Mouse (Mus musculus) C2C12 (cell line): Measurements from ENCODE around the gene Prex1. TPM values are rescaled to one million over a fixed set of nuclear protein-coding genes. Genes with fewer than 3 reads are reported as not detected.

Experiments used
- H3K27me3 ChIP-seq: one replicate; pipeline ENCODE4 v1.6.1; 2011; ENCODE audit not compliant: control insufficient read depth, insufficient read depth, insufficient read length
- H3K36me3 ChIP-seq: one replicate; pipeline ENCODE4 v1.6.1; 2011; ENCODE audit not compliant: control insufficient read depth, insufficient read depth
- H3K4me3 ChIP-seq: one replicate; pipeline ENCODE4 v1.5.1; 2011; ENCODE audit warnings: mild to moderate bottlenecking, control low read depth; ENCODE audit not compliant: poor library complexity, insufficient read depth, severe bottlenecking
- H3K79me2 ChIP-seq: one replicate; pipeline ENCODE4 v1.6.1; 2011; ENCODE audit not compliant: control insufficient read depth, insufficient read depth
- H3K79me3 ChIP-seq: one replicate; pipeline ENCODE4 v1.6.1; 2011; ENCODE audit warnings: low read depth, control low read depth
- H3ac ChIP-seq: one replicate; pipeline ENCODE3; 2011; ENCODE audit warnings: low read depth; ENCODE audit not compliant: control insufficient read depth, insufficient read length
- CEBPB ChIP-seq: IDR thresholded peaks from one replicate; pipeline ENCODE4 v1.6.1; 2011; ENCODE audit warnings: low read depth, mild to moderate bottlenecking, control low read depth, moderate library complexity
- CTCF ChIP-seq: IDR thresholded peaks from one replicate; pipeline ENCODE4 v1.5.1; 2011; ENCODE audit not compliant: control insufficient read depth, insufficient read depth, insufficient read length
- FOSL1 ChIP-seq: IDR thresholded peaks from one replicate; pipeline ENCODE4 v1.8.0; 2011; ENCODE audit warnings: mild to moderate bottlenecking, low read length; ENCODE audit not compliant: poor library complexity, insufficient read depth, severe bottlenecking
- MAX ChIP-seq: IDR thresholded peaks from one replicate; pipeline ENCODE4 v1.6.1; 2011; ENCODE audit warnings: mild to moderate bottlenecking, control low read depth
- MYOD1 ChIP-seq: IDR thresholded peaks from one replicate; pipeline ENCODE4 v1.6.1; 2011; ENCODE audit warnings: low read depth; ENCODE audit not compliant: control insufficient read depth, insufficient read length
- MYOG ChIP-seq: IDR thresholded peaks from one replicate; pipeline ENCODE4 v1.6.1; 2011; ENCODE audit not compliant: control insufficient read depth, insufficient read length; ENCODE audit errors: extremely low read depth
- USF1 ChIP-seq: IDR thresholded peaks from one replicate; pipeline ENCODE4 v1.6.1; 2011; ENCODE audit warnings: low read depth, mild to moderate bottlenecking, control low read depth, moderate library complexity
- polyA plus RNA-seq: library from polyadenylated mRNA; unstranded; fragments of >200 nt; fragmentation: generic; extraction: Trizol; gene quantifications from one replicate; pipeline ENCODE4 v1.2.1, GENCODE M21; 2012; ENCODE audit warnings: missing spikeins

Prex1 gene
- polyA plus RNA-seq, 1 experiment: 0.16 TPM

GRCm38 (mm10) chr2:166729045-166729444 lies 15.4 kb upstream of the Prex1 start:
- Histone ChIP-seq H3K36me3 (no peaks in the 10 kb centered on the region), H3K79me2 (no peaks in the 10 kb centered on the region), H3K4me3 (no peak overlapping the region), H3K27me3 (no peaks in the 10 kb centered on the region), H3ac (no peak overlapping the region), H3K79me3 (no peaks in the 10 kb centered on the region)
- no peak for TF ChIP-seq USF1
- no peak for TF ChIP-seq FOSL1
- TF ChIP-seq MYOG: no peak
- TF ChIP-seq CEBPB: no peak
- TF ChIP-seq CTCF: no peak
- no peak for TF ChIP-seq MAX
- no peak for TF ChIP-seq MYOD1

- no peak overlapping the region for H3ac ChIP-seq
- H3K79me2 ChIP-seq: no peaks in the 10 kb centered on the region
- no peaks in the 10 kb centered on the region for H3K36me3 ChIP-seq
- H3K79me3 ChIP-seq: no peaks in the 10 kb centered on the region
- H3K27me3 ChIP-seq: no peaks in the 10 kb centered on the region
- H3K4me3 ChIP-seq: no peak overlapping the region
- no peak for TF ChIP-seq USF1
Measured at GRCm38 (mm10) chr2:166728261-166728680, 14.6 kb upstream of the Prex1 start.

GRCm38 (mm10) chr2:166727790-166728189 lies 14.2 kb upstream of the Prex1 start:
- Histone ChIP-seq H3K79me3 (no peaks in the 10 kb centered on the region), H3K4me3 (no peak overlapping the region), H3ac (no peak overlapping the region), H3K36me3 (no peaks in the 10 kb centered on the region), H3K27me3 (no peaks in the 10 kb centered on the region), H3K79me2 (no peaks in the 10 kb centered on the region)
- TF ChIP-seq CTCF: no peak
- no peak for TF ChIP-seq FOSL1
- TF ChIP-seq MAX: no peak
- no peak for TF ChIP-seq CEBPB
- TF ChIP-seq MYOD1: no peak
- no peak for TF ChIP-seq USF1
- TF ChIP-seq MYOG: no peak

- no peaks in the 10 kb centered on the region for H3K79me3 ChIP-seq
- H3K36me3 ChIP-seq: no peaks in the 10 kb centered on the region
Measured at GRCm38 (mm10) chr2:166726891-166727290, 13.3 kb upstream of the Prex1 start.

GRCm38 (mm10) chr2:166720416-166720815 lies 6.8 kb upstream of the Prex1 start:
- TF ChIP-seq USF1 (no peak), CTCF (no peak), MAX (no peak), MYOG (no peak), MYOD1 (no peak), FOSL1 (no peak), CEBPB (no peak)
- no peak overlapping the region for H3K4me3 ChIP-seq
- no peak overlapping the region for H3ac ChIP-seq
- H3K79me3 ChIP-seq: no peaks in the 10 kb centered on the region
- H3K36me3 ChIP-seq: no peaks in the 10 kb centered on the region
- peaks cover 4% of the 10 kb centered on the region for H3K27me3 ChIP-seq
- no peaks in the 10 kb centered on the region for H3K79me2 ChIP-seq

More at GRCm38 (mm10) chr2:166726891-166727290, 13.3 kb upstream of the Prex1 start:
- Histone ChIP-seq H3K4me3 (no peak overlapping the region), H3ac (no peak overlapping the region), H3K27me3 (no peaks in the 10 kb centered on the region), H3K79me2 (no peaks in the 10 kb centered on the region)
- TF ChIP-seq MYOG (no peak), USF1 (no peak), FOSL1 (no peak), MAX (no peak), MYOD1 (no peak)

GRCm38 (mm10) chr2:166719930-166720305 lies 6.3 kb upstream of the Prex1 start:
- TF ChIP-seq USF1: no peak
- TF ChIP-seq CEBPB: no peak
- TF ChIP-seq MYOD1: no peak
- TF ChIP-seq MAX: no peak
- TF ChIP-seq CTCF: no peak
- no peak for TF ChIP-seq FOSL1
- no peaks in the 10 kb centered on the region for H3K79me3 ChIP-seq
- H3ac ChIP-seq: no peak overlapping the region
- no peaks in the 10 kb centered on the region for H3K79me2 ChIP-seq
- H3K4me3 ChIP-seq: no peak overlapping the region
- H3K27me3 ChIP-seq: peaks cover 4% of the 10 kb centered on the region
- no peaks in the 10 kb centered on the region for H3K36me3 ChIP-seq
